Mouse (Mus musculus) olfactory bulb, adult 2 months (tissue): ENCODE data around the gene Tnrc6a.

Source experiments
- CTCF ChIP-seq: fragments of 200-500 bp; IDR thresholded peaks from 2 replicates; pipeline ENCODE4 v1.5.1; 2012; ENCODE audit warnings: low read depth, mild to moderate bottlenecking, low read length, moderate library complexity; ENCODE audit not compliant: insufficient read depth
- POLR2A ChIP-seq: fragments of 200-500 bp; IDR thresholded peaks from 2 replicates; pipeline ENCODE4 v1.6.1; 2012; ENCODE audit warnings: mild to moderate bottlenecking, low read depth, low read length, moderate library complexity; ENCODE audit not compliant: insufficient read depth

- no peak for TF ChIP-seq CTCF
- no peak for TF ChIP-seq POLR2A
These were observed 75.0 kb downstream of the Tnrc6a start for GRCm38 (mm10) chr7:123198695-123199094.
